Mouse (Mus musculus) neutrophil, adult 5-6 weeks (primary cell): Measurements from ENCODE around the gene Rcbtb2. TPM values are rescaled to one million over a fixed set of nuclear protein-coding genes. Genes with fewer than 3 reads are reported as not detected.

ENCODE experiments used
- ATAC-seq: fragments of 151-379, 151-347 bp; 2 replicates; pipeline ENCODE4 v1.8.0; 2017; ENCODE audit warnings: mild to moderate bottlenecking, moderate TSS enrichment; ENCODE audit not compliant: insufficient number of reproducible peaks, poor library complexity, low FRiP score, severe bottlenecking; ENCODE audit errors: extremely low read depth
- total RNA-seq: library from RNA; stranded (forward); fragments of 200-1000 nt; gene quantifications from 2 replicates; pipeline ENCODE4 v1.2.3, GENCODE M21; 2017

The Rcbtb2 gene
- total RNA-seq, 1 experiment from 2014 or later, result 18.3 TPM

- ATAC-seq, result no peak
These were observed 19.6 kb downstream of the Rcbtb2 start for GRCm38 (mm10) chr14:73142421-73142895.

- ATAC-seq, result peak; percentile 55
These were observed 20.3 kb downstream of the Rcbtb2 start for GRCm38 (mm10) chr14:73142896-73143709.

- no peak for ATAC-seq
These were observed 21.0 kb downstream of the Rcbtb2 start for GRCm38 (mm10) chr14:73143710-73144420.

GRCm38 (mm10) chr14:73145531-73145930 is 22.7 kb downstream of the Rcbtb2 start:
- ATAC-seq, result no peak

- no peak for ATAC-seq
These were observed 23.9 kb downstream of the Rcbtb2 start for GRCm38 (mm10) chr14:73146721-73147120.

- no peak for ATAC-seq
These were observed 25.3 kb downstream of the Rcbtb2 start for GRCm38 (mm10) chr14:73148125-73148524.

- ATAC-seq, result no peak
These were observed 38.5 kb downstream of the Rcbtb2 start for GRCm38 (mm10) chr14:73161303-73161702.

- peak; percentile 68; the same call in 1 of the 2 replicates for ATAC-seq
These were observed 39.5 kb downstream of the Rcbtb2 start for GRCm38 (mm10) chr14:73162192-73162800.

- no peak for ATAC-seq
These were observed 40.6 kb downstream of the Rcbtb2 start for GRCm38 (mm10) chr14:73163363-73163998.

GRCm38 (mm10) chr14:73165136-73165535 is 42.3 kb downstream of the Rcbtb2 start:
- ATAC-seq, result no peak

GRCm38 (mm10) chr14:73168605-73169004 is 45.8 kb downstream of the Rcbtb2 start:
- no peak for ATAC-seq

GRCm38 (mm10) chr14:73169926-73170844 is 47.3 kb downstream of the Rcbtb2 start:
- ATAC-seq, result no peak

- no peak; the same call in 1 of the 2 replicates for ATAC-seq
These were observed 49.6 kb downstream of the Rcbtb2 start for GRCm38 (mm10) chr14:73172196-73173011.

- no peak for ATAC-seq
These were observed 50.8 kb downstream of the Rcbtb2 start for GRCm38 (mm10) chr14:73173662-73174061.

- ATAC-seq, result no peak
These were observed 51.5 kb downstream of the Rcbtb2 start for GRCm38 (mm10) chr14:73174091-73174995.

GRCm38 (mm10) chr14:73175031-73175430 is 52.2 kb downstream of the Rcbtb2 start:
- ATAC-seq, result no peak
